Mouse (Mus musculus): ENCODE data around the gene Rpl32.

DNA sequence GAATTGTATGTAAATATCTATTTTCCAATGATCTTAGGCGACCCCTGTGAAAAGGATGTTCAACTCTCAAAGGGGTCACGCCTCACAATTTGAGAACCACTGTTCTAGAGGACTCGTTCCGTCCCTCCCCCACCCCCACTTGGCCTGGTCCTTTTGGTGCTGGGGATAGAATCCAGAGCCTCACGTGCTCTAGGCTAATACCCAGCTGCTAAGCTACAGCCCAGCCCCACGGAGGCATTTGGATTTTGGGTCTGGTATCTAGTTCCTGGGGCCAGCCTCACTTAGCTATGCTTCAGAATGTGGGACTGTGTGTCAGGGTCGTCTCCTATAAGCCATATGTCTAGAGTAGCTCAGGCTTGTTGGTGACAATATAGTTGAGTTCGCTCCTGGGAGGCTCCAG is 3.1 kb upstream of the Rpl32 start:
- TF ChIP-seq CTCF (IDR thresholded peaks at IDR 0.05; ENCODE audit: low read depth) (no peak), EP300 (IDR thresholded peaks at IDR 0.05; ENCODE audit: low read depth) (no peak)

Measured in liver, embryonic 14.5 days (tissue).